Mouse (Mus musculus) heart, postnatal 25 days (tissue): ENCODE data around the gene Mospd3. TPM values are rescaled to one million over a fixed set of nuclear protein-coding genes. Genes with fewer than 3 reads are reported as not detected.
"Not testable (repeated sequence)": the region's sequence is repeated elsewhere in the genome, so short reads cannot be mapped to it uniquely, and the experiment has no call there.

Source experiments
- DNase-seq: peaks from one replicate; pipeline ENCODE4 v3.0.0; 2022; ENCODE audit warnings: low spot score
- intact Hi-C: fragments of 180-260 bp; cut with DNase I; formaldehyde crosslinking; loops from one replicate; pipeline ENCODE4 v1.15.1; 2025
- total RNA-seq, 2 experiments: library from RNA; stranded (reverse); gene quantifications; 2 replicates each; pipeline ENCODE4 v1.2.3; 2021

The Mospd3 gene
- total RNA-seq, 2 experiments from 2014 or later, result 16.2 to 17.5 TPM

- intact Hi-C loops, result no loop called here
- no peak for DNase-seq
Measured at GRCm38 (mm10) chr5:137627991-137628390, 27.1 kb upstream of the Mospd3 start.

- DNase-seq, result no peak
- intact Hi-C loops, result no loop called here
Measured at GRCm38 (mm10) chr5:137623937-137624530, 23.2 kb upstream of the Mospd3 start.

- DNase-seq, result no peak
- intact Hi-C loops, result no loop called here
Measured at GRCm38 (mm10) chr5:137615347-137615746, 14.5 kb upstream of the Mospd3 start.

GRCm38 (mm10) chr5:137614921-137615320 is 14.1 kb upstream of the Mospd3 start:
- intact Hi-C loops, DNase-seq: not testable (repeated sequence)

- intact Hi-C loops, result no loop called here
- DNase-seq, result no peak
Measured at GRCm38 (mm10) chr5:137613550-137613949, 12.7 kb upstream of the Mospd3 start, which contains the start of gene Pcolce. Gene Pcolce, minus strand, starts transcription at chr5:137613784.

- DNase-seq, result no peak
- intact Hi-C loops, result no loop called here
Measured at GRCm38 (mm10) chr5:137613076-137613475, 12.2 kb upstream of the Mospd3 start.

GRCm38 (mm10) chr5:137611245-137611602 is 10.4 kb upstream of the Mospd3 start:
- intact Hi-C loops, result no loop called here
- peak; percentile 69 for DNase-seq

GRCm38 (mm10) chr5:137610548-137611244 is 9.8 kb upstream of the Mospd3 start:
- peak; percentile 75 for DNase-seq
- intact Hi-C loops, result no loop called here

GRCm38 (mm10) chr5:137610056-137610455 is 9.2 kb upstream of the Mospd3 start:
- intact Hi-C loops, result no loop called here
- no peak for DNase-seq

GRCm38 (mm10) chr5:137609292-137609691 is 8.4 kb upstream of the Mospd3 start:
- intact Hi-C loops, result no loop called here
- DNase-seq, result no peak

- intact Hi-C loops, result no loop called here
- DNase-seq, result no peak
Measured at GRCm38 (mm10) chr5:137608654-137609190, 7.9 kb upstream of the Mospd3 start.

GRCm38 (mm10) chr5:137607860-137608653 is 7.2 kb upstream of the Mospd3 start:
- intact Hi-C loops, result no loop called here

GRCm38 (mm10) chr5:137601365-137601729 is 489 bp upstream of the Mospd3 start:
- DNase-seq, result no peak
- intact Hi-C loops, result loop anchor here (2.0 to 5.0 kb wide), 3 partner anchors 69 to 156 kb away; partner anchors contain the start of genes Epo, Gnb2 and Pop7

More at GRCm38 (mm10) chr5:137607860-137608653, 7.2 kb upstream of the Mospd3 start:
- DNase-seq, result no peak

GRCm38 (mm10) chr5:137600281-137600618 is 608 bp downstream of the Mospd3 start:
- no peak for DNase-seq

GRCm38 (mm10) chr5:137599600-137599999 is 1.3 kb downstream of the Mospd3 start:
- intact Hi-C loops, result no loop called here
- no peak for DNase-seq

More at GRCm38 (mm10) chr5:137600281-137600618, 608 bp downstream of the Mospd3 start:
- intact Hi-C loops, result loop anchor here (2.0 to 5.0 kb wide), 3 partner anchors 67 to 157 kb away; partner anchors contain the start of genes Epo, Gnb2 and Pop7

- intact Hi-C loops, result no loop called here
- DNase-seq, result no peak
Measured at GRCm38 (mm10) chr5:137598100-137598826, 2.6 kb downstream of the Mospd3 start.

GRCm38 (mm10) chr5:137597625-137598024 is 3.2 kb downstream of the Mospd3 start:
- DNase-seq, result no peak
- intact Hi-C loops, result no loop called here

- no peak for DNase-seq
- intact Hi-C loops, result no loop called here
Measured at GRCm38 (mm10) chr5:137596601-137597261, 4.1 kb downstream of the Mospd3 start.

- intact Hi-C loops, result no loop called here
- no peak for DNase-seq
Measured at GRCm38 (mm10) chr5:137595921-137596320, 4.9 kb downstream of the Mospd3 start.
